Mouse (Mus musculus) testis, adult 2 months (tissue): Measurements from ENCODE around the gene Gucy2f. TPM values are rescaled to one million over a fixed set of nuclear protein-coding genes. Genes with fewer than 3 reads are reported as not detected.
"Not testable (repeated sequence)": the region's sequence is repeated elsewhere in the genome, so short reads cannot be mapped to it uniquely, and the experiment has no call there.

Experiments
- H3K27ac ChIP-seq: fragments of 200-500 bp; 2 replicates; pipeline ENCODE4 v1.5.1; 2012; ENCODE audit warnings: low read depth, low read length; ENCODE audit not compliant: control insufficient read depth, insufficient read depth
- H3K27me3 ChIP-seq: fragments of 200-500 bp; 2 replicates; pipeline ENCODE4 v1.6.1; 2012; ENCODE audit warnings: mild to moderate bottlenecking, low read length, moderate library complexity; ENCODE audit not compliant: control insufficient read depth, insufficient read depth
- H3K36me3 ChIP-seq: fragments of 200-500 bp; 2 replicates; pipeline ENCODE4 v1.6.1; 2012; ENCODE audit warnings: mild to moderate bottlenecking, low read length; ENCODE audit not compliant: control insufficient read depth, insufficient read depth
- H3K4me1 ChIP-seq: fragments of 200-500 bp; 2 replicates; pipeline ENCODE4 v1.6.1; 2012; ENCODE audit warnings: low read length; ENCODE audit not compliant: control insufficient read depth, insufficient read depth
- H3K4me3 ChIP-seq: fragments of 200-500 bp; 2 replicates; pipeline ENCODE4 v1.5.1; 2012; ENCODE audit warnings: low read depth, mild to moderate bottlenecking, low read length, moderate library complexity, mixed read lengths; ENCODE audit not compliant: control insufficient read depth
- CTCF ChIP-seq: fragments of 200-500 bp; IDR thresholded peaks from 2 replicates; pipeline ENCODE4 v1.5.1; 2012; ENCODE audit warnings: low read depth, mild to moderate bottlenecking, inconsistent platforms, low read length, moderate library complexity; ENCODE audit not compliant: control insufficient read depth, insufficient read depth, insufficient replicate concordance
- POLR2A ChIP-seq: fragments of 200-500 bp; IDR thresholded peaks from 2 replicates; pipeline ENCODE4 v1.6.1; 2012; ENCODE audit warnings: low read depth, mild to moderate bottlenecking, inconsistent platforms, low read length, moderate library complexity; ENCODE audit not compliant: control insufficient read depth
- polyA plus RNA-seq: library from polyadenylated mRNA; depleted of rRNA; stranded (reverse); fragments of >200 nt; gene quantifications from 2 replicates; pipeline ENCODE4 v1.2.3, GENCODE M21; 2012; rRNA removed

Gene Gucy2f
- polyA plus RNA-seq, result 0.02 and 0.04 TPM in 2 replicates

DNA sequence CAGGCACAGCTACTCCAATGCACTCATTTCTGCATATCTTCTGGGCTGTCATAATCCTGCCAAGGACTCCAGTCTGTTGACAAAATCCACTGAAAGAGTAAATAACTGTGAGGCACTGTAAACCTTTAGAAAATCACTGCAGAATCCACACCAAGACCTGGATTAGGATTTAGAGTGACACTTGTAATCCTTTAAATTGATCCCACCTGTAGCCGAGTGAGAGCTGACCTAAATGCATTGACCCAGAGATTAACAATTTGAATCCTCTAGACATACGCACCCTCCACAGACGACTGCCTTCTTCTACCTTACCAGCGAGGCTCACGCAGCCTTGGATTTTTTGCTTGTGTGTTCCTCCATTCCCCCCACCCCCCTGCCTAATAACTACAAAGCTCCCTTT is at the start of gene Gucy2f:
Gucy2f (minus strand) TSS at position 101 of the 400 bp plus-strand sequence.
- Histone ChIP-seq H3K4me1 (no peaks in the 10 kb centered on the region), H3K27ac (no peak within 1 kb of the TSS), H3K27me3 (no peaks in the 10 kb centered on the region), H3K4me3 (no peak within 1 kb of the TSS), H3K36me3 (no peaks in the 10 kb centered on the region)
- TF ChIP-seq POLR2A (no peak), CTCF (no peak)

DNA sequence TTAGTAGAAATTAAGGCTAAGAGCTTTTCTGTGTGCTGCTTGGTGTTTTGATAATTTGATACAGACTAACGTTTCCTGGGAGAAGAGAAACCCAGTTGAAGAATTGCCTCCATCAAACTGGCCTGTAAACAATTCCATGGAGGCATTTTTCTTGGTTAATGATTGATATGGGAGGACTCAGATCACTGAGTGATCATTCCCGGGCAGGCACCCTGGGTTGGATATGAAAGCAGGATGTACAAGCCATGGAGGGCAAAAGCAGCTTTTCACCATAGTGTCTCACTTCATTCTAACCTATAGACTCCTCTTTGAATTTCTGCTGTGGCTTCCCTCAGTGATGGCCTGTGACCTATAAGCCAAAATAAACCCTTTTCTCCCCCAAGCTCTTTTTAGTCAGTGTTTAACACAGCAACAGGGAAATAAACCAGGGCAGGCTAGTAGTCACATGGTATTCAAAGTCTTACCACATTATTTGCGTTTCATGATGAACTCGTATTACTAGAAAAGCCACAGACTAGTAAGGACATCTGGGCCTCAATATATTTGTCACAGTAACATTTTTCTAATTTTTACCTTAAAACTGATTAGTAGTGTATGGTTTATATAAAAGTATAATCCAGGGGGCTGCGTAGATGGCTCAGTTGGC is 49.1 kb upstream of the Gucy2f start:
- H3K36me3 ChIP-seq, result no peaks in the 10 kb centered on the region
- H3K4me1 ChIP-seq, result no peaks in the 10 kb centered on the region
- no peak overlapping the region for H3K27ac ChIP-seq
- TF ChIP-seq POLR2A (no peak), CTCF (no peak)
- no peak overlapping the region for H3K4me3 ChIP-seq
- no peaks in the 10 kb centered on the region for H3K27me3 ChIP-seq

GRCm38 (mm10) chrX:142237101-142237500 is 40.4 kb upstream of the Gucy2f start:
- Histone ChIP-seq H3K27me3 (no peaks in the 10 kb centered on the region), H3K27ac (no peak overlapping the region), H3K4me1 (no peaks in the 10 kb centered on the region), H3K36me3 (no peaks in the 10 kb centered on the region), H3K4me3 (no peak overlapping the region)
- TF ChIP-seq POLR2A (no peak), CTCF (no peak)

DNA sequence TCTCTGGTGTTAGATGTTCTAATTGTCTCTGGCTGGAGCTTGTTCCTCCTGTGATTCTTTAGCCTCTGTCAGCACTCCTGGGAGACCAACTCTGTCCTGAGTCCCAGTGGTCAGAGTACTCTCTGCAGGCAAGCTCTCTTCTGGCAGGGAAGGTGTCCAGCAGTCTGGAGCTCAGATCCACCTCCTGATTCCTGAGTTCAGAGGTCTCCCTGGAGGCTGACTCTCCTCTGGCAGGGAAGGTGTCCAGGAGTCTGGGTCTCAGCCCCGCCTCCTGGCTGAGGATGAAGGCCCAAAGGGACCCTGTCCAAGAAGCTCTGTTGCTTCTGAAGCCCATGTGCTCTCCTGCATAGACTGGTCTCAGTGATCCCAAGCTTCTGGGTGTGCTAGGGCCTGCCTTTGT is 39.4 kb upstream of the Gucy2f start:
- not testable (repeated sequence) for H3K27me3 ChIP-seq, H3K27ac ChIP-seq, H3K36me3 ChIP-seq, H3K4me1 ChIP-seq, H3K4me3 ChIP-seq

DNA sequence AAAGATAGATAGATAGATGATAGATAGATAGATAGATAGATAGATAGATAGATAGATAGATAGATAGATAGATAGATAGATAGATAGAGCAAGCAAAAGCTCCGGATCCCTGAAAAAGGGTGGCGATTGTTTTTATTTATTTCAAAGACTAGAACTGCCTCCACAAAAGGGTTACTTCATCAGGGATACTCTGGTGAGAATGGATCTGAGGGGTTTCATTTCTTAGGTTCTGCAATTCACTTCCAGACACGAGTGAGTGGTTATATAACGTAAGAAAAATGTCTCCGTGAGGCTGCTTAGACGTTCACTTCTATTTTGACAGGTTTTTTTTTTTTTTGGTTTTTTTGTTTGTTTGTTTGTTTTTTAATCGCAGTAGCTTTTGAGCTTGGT is 32.0 kb upstream of the Gucy2f start:
- Histone ChIP-seq H3K4me3 (peak overlapping the region; percentile 42), H3K4me1 (no peaks in the 10 kb centered on the region), H3K27ac (no peak overlapping the region), H3K36me3 (no peaks in the 10 kb centered on the region), H3K27me3 (no peaks in the 10 kb centered on the region)
- no peak for TF ChIP-seq CTCF
- TF ChIP-seq POLR2A, result no peak

DNA sequence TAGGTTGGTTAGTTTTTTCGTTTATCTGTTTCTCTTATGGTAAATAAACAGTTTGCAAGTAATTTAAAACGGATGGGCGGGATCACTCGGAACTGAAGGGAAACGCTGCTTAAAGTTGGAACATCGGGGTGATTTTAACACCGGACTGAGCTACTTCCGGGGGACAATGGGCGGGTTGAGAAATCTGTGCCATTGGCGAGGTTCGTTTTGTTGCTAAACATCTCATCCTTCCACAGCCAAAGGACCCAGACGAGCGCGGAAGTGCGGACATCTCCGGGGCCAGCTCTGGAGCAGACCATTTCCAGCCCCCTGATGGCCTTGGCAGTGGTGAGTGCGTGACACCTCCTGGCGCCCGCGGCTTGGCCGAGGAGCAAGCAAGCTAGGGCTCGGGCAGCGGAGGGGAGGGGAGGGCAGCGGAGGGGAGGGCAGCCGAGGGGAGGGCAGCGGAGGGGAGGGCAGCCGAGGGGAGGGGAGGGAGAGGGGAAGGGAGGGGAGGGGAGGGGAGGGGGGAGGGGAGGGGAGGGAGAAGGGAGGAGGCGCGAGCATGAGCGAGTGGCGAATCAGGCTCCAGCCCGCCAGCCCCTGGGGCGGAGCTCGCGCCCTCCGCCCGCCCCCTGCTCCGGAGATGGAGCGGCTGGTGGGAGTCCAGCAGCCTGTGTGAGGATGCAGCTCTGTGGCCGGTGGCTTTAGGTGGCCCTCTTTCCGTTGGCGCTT is 31.5 kb upstream of the Gucy2f start:
- H3K27me3 ChIP-seq, result no peaks in the 10 kb centered on the region
- H3K4me1 ChIP-seq, result no peaks in the 10 kb centered on the region
- H3K27ac ChIP-seq, result peak overlapping the region; percentile 77
- H3K4me3 ChIP-seq, result peak overlapping the region; percentile 92
- H3K36me3 ChIP-seq, result no peaks in the 10 kb centered on the region
- TF ChIP-seq CTCF (no peak), POLR2A (no peak)

DNA sequence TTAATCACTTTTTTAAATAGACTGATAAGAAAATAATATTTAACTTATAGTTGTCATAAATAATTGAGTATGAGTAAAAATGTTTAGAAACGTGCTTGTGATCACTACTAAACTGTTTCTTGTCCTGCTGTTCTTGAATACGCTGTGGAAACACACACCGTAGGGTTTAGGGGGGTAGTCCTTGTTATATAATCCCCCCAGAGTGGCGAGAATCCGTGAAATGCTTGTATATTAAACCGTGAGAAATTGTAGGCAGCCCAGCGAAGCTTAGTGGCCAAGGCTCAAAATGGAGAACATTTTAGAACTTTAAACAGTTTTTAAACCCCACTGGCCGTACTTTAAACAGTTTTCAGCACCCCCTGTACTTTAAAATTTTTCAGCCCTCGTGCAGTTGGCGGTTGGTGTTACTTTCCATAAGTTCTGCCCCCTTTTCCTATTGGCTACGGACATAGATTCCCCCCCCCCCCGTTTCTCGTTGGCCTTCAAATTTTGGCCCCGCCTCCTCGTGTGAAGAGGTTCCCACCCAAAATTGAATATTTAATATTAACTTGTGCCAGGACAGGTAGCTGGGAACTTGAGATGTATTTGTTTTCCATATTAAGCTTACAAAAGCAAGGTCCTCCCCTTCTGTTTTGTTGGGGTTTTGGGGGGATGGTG is 30.8 kb upstream of the Gucy2f start:
- TF ChIP-seq CTCF (no peak), POLR2A (no peak)
- H3K36me3 ChIP-seq, result no peaks in the 10 kb centered on the region
- H3K27ac ChIP-seq, result peak overlapping the region; percentile 93
- peak overlapping the region; percentile 92 for H3K4me3 ChIP-seq
- no peaks in the 10 kb centered on the region for H3K27me3 ChIP-seq
- no peaks in the 10 kb centered on the region for H3K4me1 ChIP-seq

- Histone ChIP-seq H3K36me3 (no peaks in the 10 kb centered on the region), H3K27me3 (no peaks in the 10 kb centered on the region), H3K27ac (peak within 1 kb of the TSS; percentile 93), H3K4me3 (peak within 1 kb of the TSS; percentile 92), H3K4me1 (no peaks in the 10 kb centered on the region)
- TF ChIP-seq CTCF, result no peak
Observed at GRCm38 (mm10) chrX:142226542-142226941, 29.8 kb upstream of the Gucy2f start, which contains the start of gene Nxt2. TSS of gene Nxt2 (plus strand) at chrX:142226770.
